Mouse (Mus musculus): ENCODE results near the gene Abcb6.
A peak's percentile ranks its signal among the peaks of the same experiment; 100 is the strongest.

Gene Abcb6

GRCm38 (mm10) chr1:75180105-75180590 lies at the start of gene Abcb6:
Gene Abcb6, minus strand, starts transcription at chr1:75180392.
- DNase-seq (ENCODE audit: low read depth, low spot score): peak; percentile 87

GRCm38 (mm10) chr1:75229158-75229557 lies 49.0 kb upstream of the Abcb6 start:
- no peak for DNase-seq (ENCODE audit: low read depth, low spot score)

GRCm38 (mm10) chr1:75227653-75228052 lies 47.5 kb upstream of the Abcb6 start:
- no peak for DNase-seq (ENCODE audit: low read depth, low spot score)

GRCm38 (mm10) chr1:75226138-75226537 lies 45.9 kb upstream of the Abcb6 start:
- DNase-seq (ENCODE audit: low read depth, low spot score): no peak

- no peak for DNase-seq (ENCODE audit: low read depth, low spot score)
Measured at GRCm38 (mm10) chr1:75225473-75225872, 45.3 kb upstream of the Abcb6 start.

GRCm38 (mm10) chr1:75223532-75223931 lies 43.3 kb upstream of the Abcb6 start:
- no peak for DNase-seq (ENCODE audit: low read depth, low spot score)

GRCm38 (mm10) chr1:75222926-75223325 lies 42.7 kb upstream of the Abcb6 start:
- DNase-seq (ENCODE audit: low read depth, low spot score): no peak

- DNase-seq (ENCODE audit: low read depth, low spot score): no peak
Measured at GRCm38 (mm10) chr1:75221538-75221937, 41.3 kb upstream of the Abcb6 start.

- DNase-seq (ENCODE audit: low read depth, low spot score): no peak
Measured at GRCm38 (mm10) chr1:75219531-75219930, 39.3 kb upstream of the Abcb6 start, which contains the start of gene Tuba4a. Gene Tuba4a, minus strand, starts transcription at chr1:75219865.

- peak; percentile 78 for DNase-seq (ENCODE audit: low read depth, low spot score)
Measured at GRCm38 (mm10) chr1:75219078-75219477, 38.9 kb upstream of the Abcb6 start.

GRCm38 (mm10) chr1:75218227-75219001 lies 38.2 kb upstream of the Abcb6 start:
- no peak for DNase-seq (ENCODE audit: low read depth, low spot score)

GRCm38 (mm10) chr1:75217893-75218226 lies 37.7 kb upstream of the Abcb6 start:
- DNase-seq (ENCODE audit: low read depth, low spot score): no peak

- no peak for DNase-seq (ENCODE audit: low read depth, low spot score)
Measured at GRCm38 (mm10) chr1:75216797-75217585, 36.8 kb upstream of the Abcb6 start.

- DNase-seq (ENCODE audit: low read depth, low spot score): no peak
Measured at GRCm38 (mm10) chr1:75215785-75216184, 35.6 kb upstream of the Abcb6 start.

GRCm38 (mm10) chr1:75214886-75215285 lies 34.7 kb upstream of the Abcb6 start:
- DNase-seq (ENCODE audit: low read depth, low spot score): no peak

GRCm38 (mm10) chr1:75214442-75214841 lies 34.2 kb upstream of the Abcb6 start:
- no peak for DNase-seq (ENCODE audit: low read depth, low spot score)

GRCm38 (mm10) chr1:75213096-75213495 lies 32.9 kb upstream of the Abcb6 start:
- DNase-seq (ENCODE audit: low read depth, low spot score): no peak

GRCm38 (mm10) chr1:75212542-75212941 lies 32.4 kb upstream of the Abcb6 start:
- DNase-seq (ENCODE audit: low read depth, low spot score): no peak

- no peak for DNase-seq (ENCODE audit: low read depth, low spot score)
Measured at GRCm38 (mm10) chr1:75211141-75211708, 31.0 kb upstream of the Abcb6 start.

GRCm38 (mm10) chr1:75210136-75211087 lies 30.2 kb upstream of the Abcb6 start, which contains the start of the genes Glb1l and Stk16:
Gene Glb1l, minus strand, starts transcription at chr1:75210813.
Gene Stk16, plus strand, starts transcription at chr1:75210838.
- peak; percentile 95 for DNase-seq (ENCODE audit: low read depth, low spot score)
